Mouse (Mus musculus): ENCODE data around the gene Olfr389. TPM values are rescaled to one million over a fixed set of nuclear protein-coding genes. Genes with fewer than 3 reads are reported as not detected.

The Olfr389 gene
- polyA plus RNA-seq (2012; rRNA removed), result not detected in 2 replicates

GRCm38 (mm10) chr11:73780613-73781012, at the start of gene Olfr389:
Gene Olfr389, minus strand, starts transcription at chr11:73780713.

DNA sequence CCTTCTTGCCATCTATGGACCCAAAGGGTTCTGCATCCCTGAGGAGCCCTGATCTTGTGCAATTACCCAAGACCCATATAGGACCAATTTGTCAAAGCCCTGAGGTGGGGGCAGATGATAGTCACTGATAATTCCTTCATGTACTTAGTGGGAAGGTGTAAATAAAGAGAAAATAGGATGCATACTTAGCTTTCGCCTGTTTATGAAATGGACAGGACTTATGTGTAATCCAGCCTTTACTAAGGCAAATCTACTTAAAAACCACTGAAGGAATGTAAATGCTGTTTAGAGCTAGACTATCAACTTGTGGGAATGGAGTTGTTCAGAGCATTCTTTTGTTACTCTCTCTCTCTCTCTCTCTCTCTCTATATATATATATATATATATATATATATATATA, 36.4 kb upstream of the Olfr389 start, which contains the start of gene Olfr392:
Gene Olfr392 (minus strand): TSS at position 101 of the 400 bp plus-strand sequence.

DNA sequence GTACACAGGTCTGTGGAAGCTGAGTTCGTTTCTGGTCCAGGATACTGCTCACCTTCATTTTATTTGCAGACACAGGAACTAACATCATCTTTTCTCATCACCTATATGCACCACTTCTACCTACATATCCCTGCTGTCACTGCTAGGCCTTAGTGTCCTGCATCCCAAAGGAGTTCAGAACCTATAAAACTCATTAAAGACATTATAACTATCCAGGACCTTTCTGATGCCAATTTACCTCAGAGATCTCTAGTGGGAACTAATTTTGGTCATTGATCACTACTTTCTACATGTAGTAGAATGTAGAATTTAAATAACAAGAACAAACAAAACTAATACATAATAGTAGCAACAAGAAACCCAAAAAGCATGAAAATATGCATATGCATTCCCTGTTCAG, 22.4 kb upstream of the Olfr389 start, which contains the start of gene Olfr391-ps:
Gene Olfr391-ps (minus strand): TSS at position 101 of the 400 bp plus-strand sequence.

GRCm38 (mm10) chr11:73782664-73783063, 2.2 kb upstream of the Olfr389 start, which contains the start of gene Olfr390:
Gene Olfr390, plus strand, starts transcription at chr11:73782964.

Other genes with a start within 250 kb of the Olfr389 start
- not detected in 2 replicates for gene Olfr385, start 187.7 kb downstream of the Olfr389 start, polyA plus RNA-seq (2012; rRNA removed)
- not detected in 2 replicates for gene Olfr384, start 182.1 kb downstream of the Olfr389 start, polyA plus RNA-seq (2012; rRNA removed)
- not detected in 2 replicates for gene Zfp735, start 91.9 kb downstream of the Olfr389 start, polyA plus RNA-seq (2012; rRNA removed)
- gene Olfr390, start 2.3 kb upstream of the Olfr389 start, polyA plus RNA-seq (2012; rRNA removed), result not detected in 2 replicates
- not detected in 2 replicates for gene Olfr391-ps, start 22.3 kb upstream of the Olfr389 start, polyA plus RNA-seq (2012; rRNA removed)
- not detected in 2 replicates for gene Olfr392, start 36.3 kb upstream of the Olfr389 start, polyA plus RNA-seq (2012; rRNA removed)
- not detected in 2 replicates for gene Olfr393, start 70.7 kb upstream of the Olfr389 start, polyA plus RNA-seq (2012; rRNA removed)
- gene Olfr394, start 110.1 kb upstream of the Olfr389 start, polyA plus RNA-seq (2012; rRNA removed), result not detected in 2 replicates
- not detected in 2 replicates for gene Olfr395, start 128.6 kb upstream of the Olfr389 start, polyA plus RNA-seq (2012; rRNA removed)
- not detected in 2 replicates for gene Olfr23, start 156.0 kb upstream of the Olfr389 start, polyA plus RNA-seq (2012; rRNA removed)
- gene Olfr397, start 180.1 kb upstream of the Olfr389 start, polyA plus RNA-seq (2012; rRNA removed), result not detected in 2 replicates
- not detected in 2 replicates for gene Olfr398, start 209.7 kb upstream of the Olfr389 start, polyA plus RNA-seq (2012; rRNA removed)